Mouse (Mus musculus) ES-E14 (cell line): ENCODE results near the gene Nacad. TPM values are rescaled to one million over a fixed set of nuclear protein-coding genes. Genes with fewer than 3 reads are reported as not detected.

Experiments used
- DNase-seq: peaks from one replicate; pipeline ENCODE4 v3.0.0-alpha.2; 2013; ENCODE audit warnings: low read depth, low spot score
- H3K27ac ChIP-seq: 2 replicates; pipeline ENCODE4 v1.5.1; 2012; ENCODE audit warnings: low read depth, mild to moderate bottlenecking, low read length, moderate library complexity, mixed read lengths; ENCODE audit not compliant: poor library complexity, insufficient read depth, severe bottlenecking
- H3K36me3 ChIP-seq: 2 replicates; pipeline ENCODE4 v1.6.1; 2012; ENCODE audit warnings: mild to moderate bottlenecking, low read length, moderate library complexity, mixed read lengths; ENCODE audit not compliant: control insufficient read depth, poor library complexity, insufficient read depth, severe bottlenecking
- H3K4me1 ChIP-seq, 2 experiments: fragments of 150-350 bp in 1 of 2; sonication (generic) in 1 of 2; 2 replicates each; pipeline ENCODE4 v1.6.1; 2012; ENCODE audit warnings: low read length in 2 of 2, mild to moderate bottlenecking in 1 of 2, mixed read lengths in 1 of 2; ENCODE audit not compliant: control insufficient read depth in 2 of 2, insufficient read depth in 2 of 2, poor library complexity in 1 of 2
- H3K4me3 ChIP-seq, 2 experiments: fragments of 150-350 bp in 1 of 2; sonication (generic) in 1 of 2; 2 replicates each; pipeline ENCODE4 v1.5.1; 2012; ENCODE audit warnings: low read length in 2 of 2, low read depth in 1 of 2, mild to moderate bottlenecking in 1 of 2, mixed read lengths in 1 of 2; ENCODE audit not compliant: insufficient read depth in 1 of 2, poor library complexity in 1 of 2, severe bottlenecking in 1 of 2
- H3K9ac ChIP-seq: 2 replicates; pipeline ENCODE4 v1.6.1; 2012; ENCODE audit warnings: low read depth, mild to moderate bottlenecking, low read length, mixed read lengths; ENCODE audit not compliant: poor library complexity, insufficient read depth, severe bottlenecking
- H3K9me3 ChIP-seq: fragments of 150-350 bp; sonication (generic); 2 replicates; pipeline ENCODE4 v1.6.1; 2012; ENCODE audit warnings: low read depth, mild to moderate bottlenecking, low read length; ENCODE audit not compliant: control insufficient read depth, insufficient read depth
- CHD2 ChIP-seq: IDR thresholded peaks from 2 replicates; pipeline ENCODE4 v1.6.1; 2014; ENCODE audit warnings: mild to moderate bottlenecking, low read depth, low read length, inconsistent platforms
- HCFC1 ChIP-seq: IDR thresholded peaks from 2 replicates; pipeline ENCODE4 v1.6.1; 2012; ENCODE audit warnings: low read length, inconsistent platforms, borderline replicate concordance; ENCODE audit not compliant: insufficient read depth
- MAFK ChIP-seq: IDR thresholded peaks from 2 replicates; pipeline ENCODE4 v1.6.1; 2014; ENCODE audit warnings: mild to moderate bottlenecking, low read depth, low read length, inconsistent platforms; ENCODE audit not compliant: insufficient read depth
- ZC3H11A ChIP-seq: IDR thresholded peaks from 2 replicates; pipeline ENCODE4 v1.6.1; 2012; ENCODE audit warnings: low read depth, mild to moderate bottlenecking, inconsistent platforms, low read length, borderline replicate concordance
- ZNF384 ChIP-seq: IDR thresholded peaks from 2 replicates; pipeline ENCODE4 v1.6.1; 2012; ENCODE audit warnings: low read depth, low read length, inconsistent platforms
- in situ Hi-C, 2 experiments: fragments of 600-800 bp; cut with MboI; formaldehyde crosslinking; loops; one replicate each; pipeline ENCODE4 v1.15.1; 2025; ENCODE audit warnings: low sequenced_read_pairs in 2 of 2, inconsistent platforms in 1 of 2; ENCODE audit not compliant: unreplicated experiment in 2 of 2
- total RNA-seq: library from RNA; depleted of rRNA; stranded (reverse); fragments of 300-350 nt; gene quantifications from 2 replicates; pipeline ENCODE4 v1.2.3, GENCODE M21; 2012

Gene Nacad
- total RNA-seq, 1 experiment: 1.4 TPM

DNA sequence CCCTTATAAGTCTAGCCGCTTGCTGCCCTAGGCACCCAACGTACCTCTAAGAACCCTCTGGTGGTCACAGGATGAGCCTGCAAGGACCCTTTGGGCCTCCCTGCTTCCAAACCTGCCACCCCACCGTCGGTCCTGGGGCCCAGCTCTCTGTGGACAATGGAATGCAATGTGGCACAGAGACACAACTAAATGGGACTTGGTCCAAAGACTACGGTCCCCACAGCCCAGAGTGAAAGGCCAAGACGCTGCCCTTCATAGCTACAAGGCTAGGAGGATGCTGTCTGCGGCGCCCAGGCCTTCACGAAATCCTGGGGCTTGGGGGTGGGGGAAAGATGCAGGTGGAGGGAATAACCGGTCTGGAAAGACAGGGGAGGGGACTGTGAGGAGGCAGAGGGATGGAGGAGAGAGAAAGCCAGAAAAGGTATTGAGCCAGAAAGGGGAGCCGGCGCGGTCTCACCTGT lies 802 bp downstream of the Nacad start:
- H3K27ac ChIP-seq: no peak overlapping the region
- H3K4me1 ChIP-seq: no peaks in the 10 kb centered on the region
- in situ Hi-C loops: no loop called here
- peak overlapping the region; percentile 42 to 47; a peak in 3 of 4 replicates for H3K4me3 ChIP-seq
- no peak for DNase-seq
- no peak for TF ChIP-seq HCFC1
- TF ChIP-seq ZC3H11A: no peak
- TF ChIP-seq ZNF384: no peak
- no peak for TF ChIP-seq MAFK
- H3K36me3 ChIP-seq: no peaks in the 10 kb centered on the region
- H3K9ac ChIP-seq: no peak overlapping the region
- no peaks in the 10 kb centered on the region for H3K9me3 ChIP-seq

DNA sequence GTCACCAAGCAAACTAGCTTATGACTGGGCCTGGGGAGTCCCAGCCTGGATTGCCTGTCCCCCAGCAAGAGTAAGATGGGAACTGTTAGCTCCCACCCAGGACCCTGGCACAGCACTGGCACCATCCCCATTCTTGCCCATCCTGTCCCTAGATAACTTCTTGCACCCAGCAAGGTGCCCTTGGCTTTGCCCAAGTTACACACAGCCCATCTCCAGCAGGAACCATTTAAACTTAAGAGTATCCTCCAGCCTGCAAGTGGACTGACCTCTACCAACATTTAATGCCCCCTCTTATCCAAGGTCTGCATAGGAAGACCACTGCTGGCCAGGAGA lies 1.3 kb downstream of the Nacad start:
- Histone ChIP-seq H3K27ac (no peak overlapping the region), H3K4me1 (no peaks in the 10 kb centered on the region; a peak in 1 of 4 replicates), H3K9ac (no peak overlapping the region), H3K4me3 (no peak overlapping the region), H3K36me3 (no peaks in the 10 kb centered on the region), H3K9me3 (no peaks in the 10 kb centered on the region)
- TF ChIP-seq CHD2 (no peak), ZC3H11A (no peak), ZNF384 (no peak), HCFC1 (no peak), MAFK (no peak)
- in situ Hi-C loops: no loop called here
- no peak for DNase-seq

DNA sequence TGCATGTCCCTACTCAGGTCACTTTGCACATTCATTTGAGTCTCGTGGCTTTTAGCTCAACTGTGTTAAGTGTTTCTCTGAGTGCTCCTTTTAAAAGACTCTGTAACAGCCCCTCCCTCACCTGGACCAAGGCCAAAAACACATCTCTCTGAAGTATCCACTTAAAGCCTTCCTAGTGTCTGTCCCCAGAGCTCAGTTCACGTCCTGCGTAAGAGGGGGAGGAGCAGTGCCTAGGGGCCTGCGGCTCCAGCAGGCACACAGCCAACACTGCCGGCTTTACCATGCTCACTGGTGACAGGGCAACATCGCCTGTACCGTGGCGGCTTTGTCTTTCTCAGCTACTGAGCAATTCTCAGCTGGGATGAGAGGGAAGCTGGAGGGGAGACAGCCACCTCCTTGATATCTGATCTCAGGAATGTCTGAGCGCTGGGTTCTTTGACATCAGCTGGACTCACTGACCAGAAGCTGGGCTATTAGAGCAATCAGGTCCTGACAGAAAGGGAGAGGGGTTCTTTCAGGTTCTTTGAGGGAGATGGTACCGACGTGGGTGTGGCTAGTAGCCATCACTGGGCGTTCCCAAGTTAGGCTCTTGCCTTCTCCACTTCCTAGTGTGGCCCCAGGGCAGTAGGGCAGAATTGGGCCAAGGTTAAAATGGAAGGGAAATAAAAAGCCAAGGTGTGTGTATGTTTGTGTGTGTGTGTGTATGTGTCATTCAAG lies 1.8 kb downstream of the Nacad start:
- no peaks in the 10 kb centered on the region for H3K36me3 ChIP-seq
- H3K27ac ChIP-seq: no peak overlapping the region
- H3K4me1 ChIP-seq: peaks cover 0 to 4% of the 10 kb centered on the region in 2 experiments; a peak in 1 of 4 replicates
- DNase-seq: no peak
- H3K9ac ChIP-seq: no peak overlapping the region
- no peaks in the 10 kb centered on the region for H3K9me3 ChIP-seq
- no peak overlapping the region for H3K4me3 ChIP-seq
- in situ Hi-C loops: no loop called here
- TF ChIP-seq CHD2: no peak
- no peak for TF ChIP-seq ZNF384
- TF ChIP-seq ZC3H11A: no peak
- TF ChIP-seq MAFK: no peak
- TF ChIP-seq HCFC1: no peak

DNA sequence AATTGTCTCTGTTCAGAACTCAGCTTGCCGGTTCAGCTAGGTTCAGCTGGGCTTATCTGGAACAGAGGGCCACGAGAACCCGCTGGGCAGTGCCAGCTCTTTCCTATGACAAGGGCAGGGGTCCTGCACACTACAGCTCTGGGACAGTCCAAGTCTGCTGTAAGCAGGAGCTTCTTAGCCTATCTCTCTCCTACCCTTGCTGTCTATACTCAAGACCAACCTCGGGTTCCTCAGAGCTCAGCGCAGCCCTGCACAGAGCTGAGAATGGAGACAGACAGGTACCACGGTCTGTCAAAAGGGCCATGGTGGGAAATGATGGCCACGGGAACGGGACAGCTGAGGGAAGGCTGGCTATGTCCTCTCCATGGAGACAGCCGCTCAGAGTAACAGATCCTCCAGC lies 2.6 kb downstream of the Nacad start:
- in situ Hi-C loops: no loop called here
- TF ChIP-seq CHD2 (no peak), ZNF384 (no peak), ZC3H11A (no peak), HCFC1 (no peak), MAFK (no peak)
- H3K4me3 ChIP-seq: no peak overlapping the region
- DNase-seq: no peak
- peaks cover 2 to 11% of the 10 kb centered on the region in 2 experiments; a peak in 3 of 4 replicates for H3K4me1 ChIP-seq
- H3K9ac ChIP-seq: no peak overlapping the region
- H3K36me3 ChIP-seq: no peaks in the 10 kb centered on the region
- H3K27ac ChIP-seq: no peak overlapping the region
- H3K9me3 ChIP-seq: no peaks in the 10 kb centered on the region
